Mouse (Mus musculus) MEL (cell line): ENCODE results near the gene Rab1b. TPM values are rescaled to one million over a fixed set of nuclear protein-coding genes. Genes with fewer than 3 reads are reported as not detected.
A peak's percentile ranks its signal among the peaks of the same experiment; 100 is the strongest.

Experiments
- DNase-seq: peaks from one replicate; pipeline ENCODE4 v3.0.0; 2011; ENCODE audit warnings: low read depth, low spot score
- H3K27ac ChIP-seq: 2 replicates; pipeline ENCODE4 v1.5.1; 2012; ENCODE audit warnings: low read depth, mild to moderate bottlenecking, control low read depth, low read length, moderate library complexity; ENCODE audit not compliant: control insufficient read depth
- H3K27me3 ChIP-seq, 2 experiments: fragments of 150-350 bp in 1 of 2; sonication (generic) in 1 of 2; 2 replicates each; pipeline ENCODE4 v1.6.1; 2012; ENCODE audit warnings: low read length in 2 of 2, mild to moderate bottlenecking in 2 of 2, improper control_type of control experiment in 1 of 2, moderate library complexity in 1 of 2; ENCODE audit not compliant: insufficient read depth in 2 of 2, control insufficient read depth in 1 of 2
- H3K36me3 ChIP-seq, 2 experiments: 2 replicates each; pipeline ENCODE4 v1.6.1; 2012 to 2014; ENCODE audit warnings: low read length in 2 of 2, improper control_type of control experiment in 1 of 2, inconsistent platforms in 1 of 2, mild to moderate bottlenecking in 1 of 2; ENCODE audit not compliant: insufficient read depth in 2 of 2, control insufficient read depth in 1 of 2
- H3K4me1 ChIP-seq, 2 experiments: fragments of 150-350 bp in 1 of 2; sonication (generic) in 1 of 2; 2 replicates each; pipeline ENCODE4 v1.6.1; 2012; ENCODE audit warnings: low read length in 2 of 2, improper control_type of control experiment in 1 of 2, mild to moderate bottlenecking in 1 of 2; ENCODE audit not compliant: insufficient read depth in 2 of 2, control insufficient read depth in 1 of 2
- H3K4me3 ChIP-seq, 2 experiments: fragments of 150-350 bp in 1 of 2; sonication (generic) in 1 of 2; 2 replicates each; pipeline ENCODE4 v1.5.1; 2012; ENCODE audit warnings: low read depth in 2 of 2, low read length in 2 of 2, mild to moderate bottlenecking in 2 of 2, moderate library complexity in 2 of 2, control low read depth in 1 of 2, improper control_type of control experiment in 1 of 2; ENCODE audit not compliant: control insufficient read depth in 1 of 2, insufficient read depth in 1 of 2
- H3K79me2 ChIP-seq: 2 replicates; pipeline ENCODE4 v1.6.1; 2012; ENCODE audit warnings: mild to moderate bottlenecking, low read length, moderate library complexity; ENCODE audit not compliant: control insufficient read depth, poor library complexity, insufficient read depth
- H3K9ac ChIP-seq: 2 replicates; pipeline ENCODE4 v1.6.1; 2012; ENCODE audit warnings: low read depth, mild to moderate bottlenecking, control low read depth, low read length, moderate library complexity; ENCODE audit not compliant: control insufficient read depth, poor library complexity, severe bottlenecking
- H3K9me3 ChIP-seq: fragments of 150-350 bp; sonication (generic); replicated peaks from 2 replicates; pipeline ENCODE4 v1.6.1; 2012; ENCODE audit warnings: mild to moderate bottlenecking, low read length, improper control_type of control experiment, moderate library complexity; ENCODE audit not compliant: insufficient read depth
- CHD1 ChIP-seq: IDR thresholded peaks from 2 replicates; pipeline ENCODE4 v1.6.1; 2012; ENCODE audit warnings: low read depth, mild to moderate bottlenecking, inconsistent platforms, low read length, improper control_type of control experiment
- CTCF ChIP-seq, 3 experiments: IDR thresholded peaks in 2 of 3; conservative IDR thresholded peaks in 1 of 3; 2 replicates each; pipeline ENCODE4 v1.5.1; 2011 to 2012; ENCODE audit warnings: low read length in 3 of 3, low read depth in 2 of 3, mild to moderate bottlenecking in 2 of 3, improper control_type of control experiment in 1 of 3, inconsistent platforms in 1 of 3, mixed read lengths in 1 of 3, moderate library complexity in 1 of 3; ENCODE audit not compliant: control insufficient read depth in 1 of 3, insufficient read depth in 1 of 3, poor library complexity in 1 of 3, severe bottlenecking in 1 of 3
- E2F4 ChIP-seq: IDR thresholded peaks from 2 replicates; pipeline ENCODE4 v1.6.1; 2011; ENCODE audit warnings: low read depth, low read length, improper control_type of control experiment, borderline replicate concordance
- EP300 ChIP-seq, 2 experiments: IDR thresholded peaks; 2 replicates each; pipeline ENCODE4 v1.6.1; 2011; ENCODE audit warnings: improper control_type of control experiment in 2 of 2, low read length in 2 of 2, low read depth in 1 of 2, mild to moderate bottlenecking in 1 of 2
- GABPA ChIP-seq: IDR thresholded peaks from 2 replicates; pipeline ENCODE4 v1.6.1; 2012; ENCODE audit warnings: low read depth, mild to moderate bottlenecking, inconsistent platforms, low read length, improper control_type of control experiment, moderate library complexity
- GATA1 ChIP-seq: IDR thresholded peaks from 2 replicates; pipeline ENCODE4 v1.6.1; 2011; ENCODE audit warnings: low read depth, low read length, improper control_type of control experiment
- HCFC1 ChIP-seq: IDR thresholded peaks from 2 replicates; pipeline ENCODE4 v1.6.1; 2012; ENCODE audit warnings: low read depth, mild to moderate bottlenecking, inconsistent platforms, low read length, improper control_type of control experiment, moderate library complexity
- JUND ChIP-seq: IDR thresholded peaks from 2 replicates; pipeline ENCODE4 v1.6.1; 2011; ENCODE audit warnings: low read depth, mild to moderate bottlenecking, improper control_type of control experiment, low read length
- MAFK ChIP-seq: IDR thresholded peaks from 2 replicates; pipeline ENCODE4 v1.6.1; 2011; ENCODE audit warnings: low read depth, mild to moderate bottlenecking, low read length, improper control_type of control experiment, borderline replicate concordance
- MAZ ChIP-seq: IDR thresholded peaks from 2 replicates; pipeline ENCODE4 v1.6.1; 2012; ENCODE audit warnings: low read depth, mild to moderate bottlenecking, inconsistent platforms, low read length, improper control_type of control experiment
- MEF2A ChIP-seq: IDR thresholded peaks from 2 replicates; pipeline ENCODE4 v1.6.1; 2014; ENCODE audit warnings: low read depth, mild to moderate bottlenecking, inconsistent platforms, low read length, improper control_type of control experiment; ENCODE audit not compliant: poor library complexity, insufficient replicate concordance, severe bottlenecking; ENCODE audit errors: extremely low read depth
- MXI1 ChIP-seq: IDR thresholded peaks from 2 replicates; pipeline ENCODE4 v1.6.1; 2011; ENCODE audit warnings: mild to moderate bottlenecking, low read depth, low read length, improper control_type of control experiment
- MYB ChIP-seq: IDR thresholded peaks from 2 replicates; pipeline ENCODE4 v1.6.1; 2011; ENCODE audit warnings: mild to moderate bottlenecking, low read depth, low read length, improper control_type of control experiment
- POLR2AphosphoS2 ChIP-seq: IDR thresholded peaks from 2 replicates; pipeline ENCODE4 v1.6.1; 2011; ENCODE audit warnings: low read length, improper control_type of control experiment
- RAD21 ChIP-seq: IDR thresholded peaks from 2 replicates; pipeline ENCODE4 v1.6.1; 2011; ENCODE audit warnings: mild to moderate bottlenecking, low read depth, low read length, improper control_type of control experiment
- SMC3 ChIP-seq: IDR thresholded peaks from 2 replicates; pipeline ENCODE4 v1.6.1; 2011; ENCODE audit warnings: low read depth, low read length, improper control_type of control experiment
- TAL1 ChIP-seq: IDR thresholded peaks from 2 replicates; pipeline ENCODE4 v1.6.1; 2012; ENCODE audit warnings: mild to moderate bottlenecking, inconsistent platforms, low read length, moderate library complexity, mixed read lengths
- TBP ChIP-seq: IDR thresholded peaks from 2 replicates; pipeline ENCODE4 v1.8.0; 2011; ENCODE audit warnings: low read depth, low read length, improper control_type of control experiment
- TCF12 ChIP-seq: IDR thresholded peaks from 2 replicates; pipeline ENCODE4 v1.6.1; 2014; ENCODE audit warnings: low read depth, mild to moderate bottlenecking, inconsistent platforms, low read length, improper control_type of control experiment, moderate library complexity
- USF1 ChIP-seq: IDR thresholded peaks from 2 replicates; pipeline ENCODE4 v1.6.1; 2014; ENCODE audit warnings: low read depth, mild to moderate bottlenecking, inconsistent platforms, low read length, improper control_type of control experiment, moderate library complexity
- USF2 ChIP-seq, 2 experiments: IDR thresholded peaks; 2 replicates each; pipeline ENCODE4 v1.6.1; 2011 to 2012; ENCODE audit warnings: improper control_type of control experiment in 2 of 2, low read length in 2 of 2, borderline replicate concordance in 1 of 2, inconsistent platforms in 1 of 2, low read depth in 1 of 2, mild to moderate bottlenecking in 1 of 2; ENCODE audit not compliant: insufficient read depth in 1 of 2
- ZC3H11A ChIP-seq: IDR thresholded peaks from 2 replicates; pipeline ENCODE4 v1.6.1; 2012; ENCODE audit warnings: low read depth, mild to moderate bottlenecking, inconsistent platforms, low read length, improper control_type of control experiment
- ZKSCAN1 ChIP-seq: IDR thresholded peaks from 2 replicates; pipeline ENCODE4 v1.6.1; 2012; ENCODE audit warnings: low read depth, mild to moderate bottlenecking, inconsistent platforms, low read length, improper control_type of control experiment, moderate library complexity
- ZNF384 ChIP-seq: IDR thresholded peaks from 2 replicates; pipeline ENCODE4 v1.6.1; 2012; ENCODE audit warnings: low read depth, mild to moderate bottlenecking, inconsistent platforms, low read length, improper control_type of control experiment
- polyA plus RNA-seq, 2 experiments: library from polyadenylated mRNA; stranded (reverse) in 1 of 2; unstranded in 1 of 2; fragments of >175 nt in 1 of 2; fragments of >200 nt in 1 of 2; gene quantifications; 2 replicates each; pipeline versions ENCODE4 v1.2.1 to v1.2.4; 2012; ENCODE audit warnings: low replicate concordance in 2 of 2, low read depth in 1 of 2; ENCODE audit not compliant: insufficient read length in 2 of 2, insufficient read depth in 1 of 2, missing spikeins in 1 of 2
- total RNA-seq: library from RNA; depleted of rRNA; stranded (reverse); fragments of 300-350 nt; gene quantifications from 2 replicates; pipeline ENCODE4 v1.2.3, GENCODE M21; 2012

Rab1b gene
- total and polyA plus RNA-seq, 3 experiments = 86.4 to 162 TPM; not detected in 1

- Histone ChIP-seq H3K4me1 (peaks cover 7 to 48% of the 10 kb centered on the region in 2 experiments; a peak in 3 of 4 replicates), H3K79me2 (no peaks in the 10 kb centered on the region), H3K9ac (no peak overlapping the region)
These were observed 48.7 kb downstream of the Rab1b start for GRCm38 (mm10) chr19:5057876-5058775.

DNA sequence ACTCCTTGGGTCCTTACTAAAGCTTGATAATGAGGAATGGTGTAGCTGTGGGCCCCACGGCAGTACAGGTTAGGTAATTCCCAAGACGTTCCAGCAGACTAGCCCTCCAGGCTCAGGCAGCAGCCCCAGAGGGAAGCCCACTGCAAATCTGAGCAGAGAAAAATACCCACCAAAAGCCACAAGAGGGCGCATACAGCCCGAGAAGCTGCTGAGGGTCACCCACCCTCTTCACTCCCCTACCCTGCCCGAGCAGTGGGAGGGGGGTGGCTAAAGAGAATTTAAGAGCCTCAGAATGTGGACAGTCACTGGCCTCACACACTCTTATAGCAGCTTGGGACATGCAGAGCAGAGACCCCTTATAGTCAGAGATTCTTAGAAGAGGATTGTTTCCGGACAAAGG, 50.6 kb downstream of the Rab1b start:
- peak; percentile 62 for DNase-seq
- Histone ChIP-seq H3K9ac (no peak overlapping the region), H3K27ac (no peak overlapping the region), H3K9me3 (no peaks in the 10 kb centered on the region), H3K4me1 (peaks cover 7 to 41% of the 10 kb centered on the region in 2 experiments; a peak in 3 of 4 replicates), H3K79me2 (no peaks in the 10 kb centered on the region), H3K27me3 (no peaks in the 10 kb centered on the region), H3K36me3 (peaks cover 0 to 21% of the 10 kb centered on the region in 2 experiments; a peak in 2 of 4 replicates), H3K4me3 (no peak overlapping the region)
- no peak for TF ChIP-seq JUND
- TF ChIP-seq MXI1 = no peak
- no peak for TF ChIP-seq EP300 (IDR thresholded peaks at IDR 0.05; ENCODE audit: low read depth in 1 of 2, low read length in 2 of 2)
- no peak for TF ChIP-seq TCF12
- TF ChIP-seq GABPA = no peak
- no peak for TF ChIP-seq TAL1
- no peak for TF ChIP-seq ZKSCAN1
- no peak for TF ChIP-seq USF2 (IDR thresholded peaks at IDR 0.05; ENCODE audit: borderline replicate concordance in 1 of 2, insufficient read depth in 1 of 2, low read depth in 1 of 2, low read length in 2 of 2)
- peak; percentile 69 for TF ChIP-seq ZC3H11A
- no peak for TF ChIP-seq ZNF384
- TF ChIP-seq RAD21 = peak; percentile 70
- no peak for TF ChIP-seq POLR2AphosphoS2
- no peak; the same call in 1 of the 2 replicates for TF ChIP-seq MAZ
- TF ChIP-seq E2F4 = no peak
- TF ChIP-seq MAFK = no peak
- TF ChIP-seq CTCF (IDR thresholded peaks at IDR 0.05 in 2 of 3, conservative IDR thresholded peaks at IDR 0.05 in 1 of 3; ENCODE audit: control insufficient read depth in 1 of 3, insufficient read depth in 1 of 3, low read depth in 2 of 3, low read length in 3 of 3, poor library complexity in 1 of 3, severe bottlenecking in 1 of 3) = peak; percentile 72 to 84 (median 79)
- no peak for TF ChIP-seq CHD1
- TF ChIP-seq USF1 = no peak
- no peak for TF ChIP-seq TBP
- TF ChIP-seq MYB = no peak
- no peak for TF ChIP-seq GATA1
- peak; percentile 81 for TF ChIP-seq SMC3

More at GRCm38 (mm10) chr19:5057876-5058775, 48.7 kb downstream of the Rab1b start:
- no peak for DNase-seq
- Histone ChIP-seq H3K4me3 (no peak overlapping the region), H3K36me3 (peaks cover 0 to 24% of the 10 kb centered on the region in 2 experiments; a peak in 2 of 4 replicates), H3K9me3 (no peaks in the 10 kb centered on the region), H3K27me3 (no peaks in the 10 kb centered on the region), H3K27ac (no peak overlapping the region)
- no peak for TF ChIP-seq MEF2A
- no peak for TF ChIP-seq ZKSCAN1
- TF ChIP-seq HCFC1 = no peak
- no peak for TF ChIP-seq TCF12
- TF ChIP-seq CTCF (IDR thresholded peaks at IDR 0.05 in 2 of 3, conservative IDR thresholded peaks at IDR 0.05 in 1 of 3; ENCODE audit: control insufficient read depth in 1 of 3, insufficient read depth in 1 of 3, low read depth in 2 of 3, low read length in 3 of 3, poor library complexity in 1 of 3, severe bottlenecking in 1 of 3) = no peak
